Mouse (Mus musculus): ENCODE measurements around the gene Gm4131.

DNA sequence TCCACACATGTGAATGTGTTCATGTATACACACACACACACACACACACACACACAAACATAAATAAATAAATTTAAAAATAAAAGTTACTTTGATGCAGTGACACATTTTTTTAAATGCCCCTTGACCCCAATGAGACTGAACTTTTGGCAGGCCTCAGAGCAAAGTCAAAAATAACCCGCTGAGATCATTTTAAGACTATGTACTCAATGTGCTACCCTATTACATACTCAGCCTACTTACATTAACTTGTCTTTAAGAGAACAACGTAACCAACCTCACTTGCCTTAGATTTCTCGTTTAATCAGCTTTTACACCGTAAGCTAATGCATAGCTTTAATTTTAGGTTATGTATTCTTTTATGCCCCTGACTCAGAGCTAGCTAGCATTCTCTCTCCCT is 13.9 kb downstream of the Gm4131 start:
- no peak for TF ChIP-seq POLR2A (IDR thresholded peaks at IDR 0.05; ENCODE audit: low read depth, low read length)
- no peak for TF ChIP-seq CTCF (conservative IDR thresholded peaks at IDR 0.05; ENCODE audit: insufficient read depth, insufficient read length, low read depth, low read length)

All from kidney, adult 2 months (tissue).